Mouse (Mus musculus): ENCODE measurements around the gene Mdk. TPM values are rescaled to one million over a fixed set of nuclear protein-coding genes. Genes with fewer than 3 reads are reported as not detected.
A peak's percentile ranks its signal among the peaks of the same experiment; 100 is the strongest.

The Mdk gene
- polyA plus RNA-seq, 1 experiment = 78.9 TPM

GRCm38 (mm10) chr2:91913328-91914110 lies 18.6 kb downstream of the Mdk start:
- Histone ChIP-seq H3K27ac (ENCODE audit: insufficient read depth, low read length) (no peak overlapping the region), H3K4me1 (ENCODE audit: control insufficient read depth, insufficient read depth, low read length) (no peaks in the 10 kb centered on the region), H3K27me3 (ENCODE audit: control insufficient read depth, insufficient read depth, low read length) (no peaks in the 10 kb centered on the region), H3K4me3 (replicated peaks; ENCODE audit: insufficient read depth, low read depth, low read length) (no peak overlapping the region)
- no peak for DNase-seq
- TF ChIP-seq CTCF (IDR thresholded peaks at IDR 0.05; ENCODE audit: borderline replicate concordance, insufficient read depth, low read depth, low read length) (no peak), POLR2A (IDR thresholded peaks at IDR 0.05; ENCODE audit: borderline replicate concordance, insufficient read depth, low read length) (no peak)
- 87% methylated on average over 7 of the region's 7 CpGs for whole genome bisulfite sequencing

DNA sequence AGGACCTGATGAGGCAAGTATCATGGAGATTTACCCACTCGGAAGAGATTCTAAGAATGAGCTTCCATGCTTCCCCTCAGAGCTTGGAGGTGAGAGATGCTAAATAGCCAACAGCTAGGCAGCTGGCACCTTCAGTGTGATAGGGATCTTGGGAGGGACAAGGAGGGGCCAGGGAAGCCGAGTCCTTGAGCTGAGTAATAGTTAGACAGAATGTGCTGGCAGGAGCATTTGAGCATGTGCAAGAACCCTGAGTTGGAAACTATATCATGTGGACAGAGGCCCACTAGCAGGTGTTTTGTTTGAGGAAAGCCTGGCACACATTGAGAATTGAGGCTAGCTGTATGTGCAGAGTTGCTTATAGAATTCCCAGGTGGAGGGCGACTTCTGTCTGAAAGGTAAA lies 19.5 kb downstream of the Mdk start:
- no peaks in the 10 kb centered on the region for H3K27me3 ChIP-seq (ENCODE audit: control insufficient read depth, insufficient read depth, low read length)
- DNase-seq = no peak
- TF ChIP-seq POLR2A (IDR thresholded peaks at IDR 0.05; ENCODE audit: borderline replicate concordance, insufficient read depth, low read length) = no peak
- TF ChIP-seq CTCF (IDR thresholded peaks at IDR 0.05; ENCODE audit: borderline replicate concordance, insufficient read depth, low read depth, low read length) = no peak
- no peak overlapping the region for H3K27ac ChIP-seq (ENCODE audit: insufficient read depth, low read length)
- H3K4me3 ChIP-seq (replicated peaks; ENCODE audit: insufficient read depth, low read depth, low read length) = no peak overlapping the region
- WGBS = 73% methylated on average over 3 of the region's 3 CpGs
- H3K4me1 ChIP-seq (ENCODE audit: control insufficient read depth, insufficient read depth, low read length) = no peaks in the 10 kb centered on the region

GRCm38 (mm10) chr2:91906141-91906540 lies 26.0 kb downstream of the Mdk start:
- no peak for TF ChIP-seq POLR2A (IDR thresholded peaks at IDR 0.05; ENCODE audit: borderline replicate concordance, insufficient read depth, low read length)
- no peak for TF ChIP-seq CTCF (IDR thresholded peaks at IDR 0.05; ENCODE audit: borderline replicate concordance, insufficient read depth, low read depth, low read length)
- H3K4me1 ChIP-seq (ENCODE audit: control insufficient read depth, insufficient read depth, low read length) = peaks cover 21% of the 10 kb centered on the region
- H3K27me3 ChIP-seq (ENCODE audit: control insufficient read depth, insufficient read depth, low read length) = no peaks in the 10 kb centered on the region
- no peak for DNase-seq
- H3K4me3 ChIP-seq (replicated peaks; ENCODE audit: insufficient read depth, low read depth, low read length) = no peak overlapping the region
- WGBS = 73% methylated on average over 2 of the region's 2 CpGs
- H3K27ac ChIP-seq (ENCODE audit: insufficient read depth, low read length) = no peak overlapping the region

GRCm38 (mm10) chr2:91904618-91905307 lies 27.3 kb downstream of the Mdk start:
- TF ChIP-seq CTCF (IDR thresholded peaks at IDR 0.05; ENCODE audit: borderline replicate concordance, insufficient read depth, low read depth, low read length) = no peak
- TF ChIP-seq POLR2A (IDR thresholded peaks at IDR 0.05; ENCODE audit: borderline replicate concordance, insufficient read depth, low read length) = no peak
- DNase-seq = peak in 1 of 2 experiments; percentile 41
- no peak overlapping the region for H3K4me3 ChIP-seq (replicated peaks; ENCODE audit: insufficient read depth, low read depth, low read length)
- H3K27ac ChIP-seq (ENCODE audit: insufficient read depth, low read length) = no peak overlapping the region
- H3K4me1 ChIP-seq (ENCODE audit: control insufficient read depth, insufficient read depth, low read length) = peaks cover 21% of the 10 kb centered on the region
- 43% methylated on average over 5 of the region's 5 CpGs for WGBS
- H3K27me3 ChIP-seq (ENCODE audit: control insufficient read depth, insufficient read depth, low read length) = no peaks in the 10 kb centered on the region

DNA sequence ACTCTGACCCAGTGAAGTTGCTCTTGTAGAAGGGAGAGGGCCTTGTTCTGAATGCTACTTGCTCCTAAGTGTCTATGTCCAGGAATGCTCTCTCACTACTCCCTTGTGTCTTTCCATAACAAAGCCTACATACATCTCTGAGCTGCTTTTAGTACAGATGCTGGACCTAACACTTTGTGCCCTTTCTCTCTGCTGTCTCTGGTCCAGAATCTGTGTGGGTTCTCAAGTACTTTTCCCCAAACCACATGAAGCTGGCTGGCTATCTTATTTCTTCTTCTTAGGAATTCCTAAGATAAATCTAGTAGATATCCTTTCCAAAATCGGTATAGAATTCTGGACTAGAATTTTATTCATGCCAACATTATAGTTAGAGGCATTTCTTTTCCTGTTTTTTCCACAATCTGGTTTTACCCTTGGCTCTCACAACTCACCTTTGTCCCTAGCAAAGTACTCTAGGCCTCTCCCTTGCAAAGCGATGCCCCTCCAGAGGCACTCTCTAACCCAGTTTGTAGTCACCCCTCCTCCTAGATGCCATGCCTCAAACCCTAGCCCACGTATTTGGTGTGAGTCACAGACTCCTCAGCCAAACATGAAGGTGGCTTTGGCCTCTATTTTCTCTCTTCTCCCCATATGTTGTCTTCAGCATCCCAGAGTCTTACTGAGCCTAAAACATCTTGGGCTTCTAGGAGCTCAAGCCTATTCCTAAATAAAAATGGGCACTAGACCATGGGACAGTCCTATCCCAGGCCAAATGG lies 28.7 kb downstream of the Mdk start:
- Histone ChIP-seq H3K4me3 (replicated peaks; ENCODE audit: insufficient read depth, low read depth, low read length) (no peak overlapping the region), H3K27me3 (ENCODE audit: control insufficient read depth, insufficient read depth, low read length) (no peaks in the 10 kb centered on the region), H3K4me1 (ENCODE audit: control insufficient read depth, insufficient read depth, low read length) (peaks cover 21% of the 10 kb centered on the region), H3K27ac (ENCODE audit: insufficient read depth, low read length) (no peak overlapping the region)
- WGBS = 55% methylated on average over 3 of the region's 3 CpGs
- TF ChIP-seq CTCF (IDR thresholded peaks at IDR 0.05; ENCODE audit: borderline replicate concordance, insufficient read depth, low read depth, low read length) (no peak), POLR2A (IDR thresholded peaks at IDR 0.05; ENCODE audit: borderline replicate concordance, insufficient read depth, low read length) (no peak)
- peak in 1 of 2 experiments; percentile 40 for DNase-seq

DNA sequence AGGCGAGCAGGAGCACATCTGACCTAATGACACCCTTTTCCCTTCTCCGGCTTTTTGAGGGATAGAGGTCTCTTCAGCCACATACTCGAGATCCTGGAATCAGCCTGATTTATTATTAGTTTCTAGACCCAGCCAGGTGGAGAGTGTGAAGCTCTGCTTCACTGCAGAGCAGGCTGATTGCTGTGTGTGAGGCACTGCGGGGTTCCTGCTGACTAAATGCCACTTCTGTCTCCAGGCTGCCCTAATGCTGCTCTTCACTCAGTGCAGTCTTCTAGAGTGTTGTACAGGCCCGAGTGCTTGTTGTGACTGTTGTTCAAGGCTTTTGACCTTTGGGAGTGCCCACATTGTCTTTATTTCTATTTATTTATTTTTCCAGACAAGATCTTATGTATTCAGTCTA lies 29.8 kb downstream of the Mdk start:
- peak; percentile 64 to 82 for DNase-seq
- TF ChIP-seq POLR2A (IDR thresholded peaks at IDR 0.05; ENCODE audit: borderline replicate concordance, insufficient read depth, low read length) (no peak), CTCF (IDR thresholded peaks at IDR 0.05; ENCODE audit: borderline replicate concordance, insufficient read depth, low read depth, low read length) (no peak)
- H3K27ac ChIP-seq (ENCODE audit: insufficient read depth, low read length) = no peak overlapping the region
- H3K27me3 ChIP-seq (ENCODE audit: control insufficient read depth, insufficient read depth, low read length) = no peaks in the 10 kb centered on the region
- 17% methylated on average over 5 of the region's 5 CpGs for WGBS
- no peak overlapping the region for H3K4me3 ChIP-seq (replicated peaks; ENCODE audit: insufficient read depth, low read depth, low read length)
- peaks cover 21% of the 10 kb centered on the region for H3K4me1 ChIP-seq (ENCODE audit: control insufficient read depth, insufficient read depth, low read length)

- Histone ChIP-seq H3K4me3 (replicated peaks; ENCODE audit: insufficient read depth, low read depth, low read length) (no peak overlapping the region), H3K27me3 (ENCODE audit: control insufficient read depth, insufficient read depth, low read length) (no peaks in the 10 kb centered on the region), H3K27ac (ENCODE audit: insufficient read depth, low read length) (no peak overlapping the region), H3K4me1 (ENCODE audit: control insufficient read depth, insufficient read depth, low read length) (peaks cover 18% of the 10 kb centered on the region)
- no peak for DNase-seq
- 93% methylated on average over 8 of the region's 8 CpGs for WGBS
- TF ChIP-seq CTCF (IDR thresholded peaks at IDR 0.05; ENCODE audit: borderline replicate concordance, insufficient read depth, low read depth, low read length) = no peak
- TF ChIP-seq POLR2A (IDR thresholded peaks at IDR 0.05; ENCODE audit: borderline replicate concordance, insufficient read depth, low read length) = no peak
Observed at GRCm38 (mm10) chr2:91900431-91900830, 31.7 kb downstream of the Mdk start.
